Mouse (Mus musculus): ENCODE data around the gene Ppp1r3c. TPM values are rescaled to one million over a fixed set of nuclear protein-coding genes. Genes with fewer than 3 reads are reported as not detected.

Ppp1r3c gene
- total RNA-seq, 2 experiments from 2014 or later, result 12.7 to 16.9 TPM

Other genes starting within 250 kb of the Ppp1r3c start
- 1 to 10 TPM; 1.3 to 4.7 TPM for gene Hectd2, start 182.0 kb downstream of the Ppp1r3c start, total RNA-seq (2021)
- gene Tnks2, start 97.6 kb upstream of the Ppp1r3c start, total RNA-seq (2021), result 100 to 1,000 TPM; 109 to 123 TPM
- gene Fgfbp3, start 183.0 kb upstream of the Ppp1r3c start, total RNA-seq (2021), result 1 to 10 TPM; 2.8 to 3.7 TPM
- 10 to 100 TPM; 24.5 to 30.1 TPM for gene Btaf1, start 189.4 kb upstream of the Ppp1r3c start, total RNA-seq (2021)

All from adrenal gland, postnatal 36 days (tissue).